In the genomic region with DNA sequence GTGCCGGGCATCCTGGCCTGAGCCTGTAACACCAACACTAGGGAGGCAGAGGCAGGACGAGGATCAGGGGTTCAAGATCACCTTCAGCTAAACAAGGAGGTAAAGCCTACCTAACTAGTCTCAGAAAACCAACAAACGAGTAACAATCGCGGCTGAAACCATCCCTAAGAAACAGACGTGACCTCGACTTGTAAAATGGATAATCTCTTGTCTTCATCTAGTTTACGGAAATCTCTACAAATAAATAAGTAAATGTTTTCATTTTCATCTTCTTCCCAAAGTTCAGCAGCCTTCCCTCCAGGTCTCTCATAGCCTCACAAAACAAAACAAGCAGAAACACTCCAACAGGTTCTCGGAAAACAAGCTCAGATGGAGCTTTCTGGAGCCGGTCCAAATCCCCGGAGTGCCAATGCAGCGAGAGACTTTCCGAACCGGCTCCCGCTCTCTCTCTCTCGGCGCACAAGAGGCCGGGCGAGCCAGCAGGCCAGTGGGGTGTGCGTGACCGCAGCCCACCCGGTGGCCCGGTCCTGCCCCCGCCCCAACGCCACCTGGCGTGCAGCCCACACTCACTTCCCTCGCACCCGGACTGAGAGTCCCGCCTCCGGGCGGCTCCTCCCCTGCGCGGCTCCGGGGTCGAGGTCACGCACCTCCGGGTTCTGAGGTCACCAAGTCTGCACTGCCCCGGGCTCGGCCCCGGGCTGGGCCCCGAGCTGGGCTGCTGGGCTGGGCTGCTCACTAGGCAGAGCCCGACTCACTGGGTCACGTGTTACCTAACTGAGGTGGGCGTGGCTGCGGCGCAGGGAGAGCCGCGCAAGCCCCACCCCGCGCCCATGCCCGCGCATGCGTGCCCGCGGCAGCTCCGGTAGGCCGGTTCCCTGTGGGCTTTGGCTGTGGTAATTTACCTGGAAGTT, we compare ENCODE assay signal across 8 mouse cellular contexts. TPM values are rescaled to one million over a fixed set of nuclear protein-coding genes. Genes with fewer than 3 reads are reported as not detected.
A peak's percentile ranks its signal among the peaks of the same experiment; 100 is the strongest.
DNase-seq lines count a peak whose midpoint lies in the region; ATAC-seq lines count a peak whose summit lies in the region.

A gene (minus strand): TSS at position 761 of the 911 bp plus-strand sequence.

- H3K4me2 ChIP-seq in intestine, embryonic 14.5 days (ENCODE audit: low read length): peak within 1 kb of the TSS; percentile 58

- peak; percentile 95 to 97 for DNase-seq in adrenal gland, adult (ENCODE audit: inconsistent age in 2 of 2, low spot score in 1 of 2)
- peak; percentile 96 for DNase-seq in embryo, embryonic 10.5 days (ENCODE audit: low spot score)
- peak; percentile 93 for DNase-seq in gastrocnemius, postnatal 25 days
- peak; percentile 92 for DNase-seq in intestine, embryonic 14.5 days (ENCODE audit: low spot score)
- peak; percentile 90 to 91 for DNase-seq in left cerebral cortex, postnatal 14 days (ENCODE audit: low spot score in 2 of 2)
- DNase-seq in mesoderm, embryonic 11.5 days (ENCODE audit: low read depth, low spot score): peak; percentile 93
- peak; percentile 83 to 88 for DNase-seq in right cerebral cortex, postnatal 36 days (ENCODE audit: low spot score in 2 of 2)
- peak; percentile 95 for DNase-seq in yolk sac, embryonic 10.5 days (ENCODE audit: low spot score)

- 4% methylated on average over 57 of the region's 57 CpGs for WGBS in intestine, embryonic 14.5 days

- H3K4me1 ChIP-seq in intestine, embryonic 14.5 days (replicated peaks; ENCODE audit: control insufficient read depth, insufficient read depth, low read length): peaks cover 6% of the 10 kb centered on the region; the same call in 1 of the 2 replicates

- no peaks in the 10 kb centered on the region; the same call in 1 of the 2 replicates for H3K9me3 ChIP-seq in intestine, embryonic 14.5 days (ENCODE audit: control insufficient read depth, low read length)

- ATAC-seq in intestine, embryonic 14.5 days (replicated peaks; ENCODE audit: low FRiP score, low TSS enrichment, low read depth): peak; percentile 98

- peak within 1 kb of the TSS; percentile 80 for H3K27ac ChIP-seq in intestine, embryonic 14.5 days (ENCODE audit: low read depth)

- intact Hi-C loops in left cerebral cortex, postnatal 14 days (cut with DNase I): no loop called here

- H3K27me3 ChIP-seq in intestine, embryonic 14.5 days (replicated peaks; ENCODE audit: control insufficient read depth, insufficient read depth, low read length): no peaks in the 10 kb centered on the region

- peak within 1 kb of the TSS; percentile 84 for H3K4me3 ChIP-seq in intestine, embryonic 14.5 days (ENCODE audit: low read depth, low read length)

- H3K36me3 ChIP-seq in intestine, embryonic 14.5 days (ENCODE audit: control insufficient read depth, insufficient read depth, low read length): no peaks in the 10 kb centered on the region; the same call in 1 of the 2 replicates

- H3K9ac ChIP-seq in intestine, embryonic 14.5 days (ENCODE audit: low read length): peak within 1 kb of the TSS; percentile 80

RNA-seq across cellular contexts. Expression of the gene that starts here (rescaled TPM):
- total RNA-seq in gastrocnemius, postnatal 25 days (2021): 10 to 100 TPM; 11.8 to 13.0 TPM
- 32.8 and 40.7 TPM in 2 replicates for polyA plus RNA-seq in intestine, embryonic 14.5 days (2014; fragmentation: Nextera tagmentation; extraction: Ambion mirVana)
- total RNA-seq in left cerebral cortex, postnatal 14 days (2021): 10 to 100 TPM; 16.2 to 16.7 TPM

Comparison
In these comparisons a context has a peak if more than half of its experiments do, and no peak if none do; other contexts are left out.
1. Peak in every context shown above with its lines: DNase-seq, ATAC-seq, H3K4me3 ChIP-seq and H3K27ac ChIP-seq.